Mouse (Mus musculus) small intestine, adult 2 months (tissue): ENCODE data around the gene Stat6. TPM values are rescaled to one million over a fixed set of nuclear protein-coding genes. Genes with fewer than 3 reads are reported as not detected.

Source experiments
- H3K27ac ChIP-seq: fragments of 200-500 bp; 2 replicates; pipeline ENCODE4 v1.5.1; 2012; ENCODE audit warnings: low read depth, low read length, control low read depth, inconsistent platforms; ENCODE audit not compliant: insufficient read depth
- H3K27me3 ChIP-seq: fragments of 200-500 bp; 2 replicates; pipeline ENCODE4 v1.6.1; 2012; ENCODE audit warnings: mild to moderate bottlenecking, moderate library complexity, low read length, inconsistent platforms; ENCODE audit not compliant: control insufficient read depth, insufficient read depth
- H3K36me3 ChIP-seq: fragments of 200-500 bp; 2 replicates; pipeline ENCODE4 v1.6.1; 2012; ENCODE audit warnings: mild to moderate bottlenecking, low read length, control low read depth, inconsistent platforms; ENCODE audit not compliant: control insufficient read depth, insufficient read depth
- H3K4me1 ChIP-seq: fragments of 200-500 bp; 2 replicates; pipeline ENCODE4 v1.6.1; 2012; ENCODE audit warnings: low read length, inconsistent platforms, mixed read lengths; ENCODE audit not compliant: control insufficient read depth, insufficient read depth, insufficient read length
- H3K4me3 ChIP-seq: fragments of 200-500 bp; 2 replicates; pipeline ENCODE4 v1.5.1; 2012; ENCODE audit warnings: low read depth, mild to moderate bottlenecking, control low read depth, inconsistent platforms, low read length, moderate library complexity
- CTCF ChIP-seq: fragments of 200-500 bp; IDR thresholded peaks from 2 replicates; pipeline ENCODE4 v1.5.1; 2012; ENCODE audit warnings: low read depth, mild to moderate bottlenecking, control low read depth, inconsistent platforms, low read length, moderate library complexity, mixed read lengths; ENCODE audit not compliant: insufficient replicate concordance, insufficient read length; ENCODE audit errors: extremely low read depth
- POLR2A ChIP-seq: fragments of 200-500 bp; IDR thresholded peaks from 2 replicates; pipeline ENCODE4 v1.6.1; 2012; ENCODE audit warnings: low read depth, mild to moderate bottlenecking, control low read depth, inconsistent platforms, low read length, moderate library complexity
- WGBS: fragments of 180-500 bp; shearing (Covaris S2); methylation state at CpG from one replicate; pipeline ENCODE4 v1.1.7; 2018; 5-methylcytosine and 5-hydroxymethylcytosine counted together
- polyA plus RNA-seq: library from polyadenylated mRNA; depleted of rRNA; stranded (reverse); fragments of >200 nt; gene quantifications from 2 replicates; pipeline ENCODE4 v1.2.3, GENCODE M21; 2012

Stat6 gene
- polyA plus RNA-seq, 1 experiment = 101 TPM

- Histone ChIP-seq H3K27me3 (no peaks in the 10 kb centered on the region), H3K4me3 (no peak overlapping the region), H3K36me3 (peaks cover 51% of the 10 kb centered on the region), H3K4me1 (peaks cover 31% of the 10 kb centered on the region), H3K27ac (no peak overlapping the region)
- 92% methylated on average over 9 of the region's 9 CpGs for WGBS
- TF ChIP-seq CTCF = no peak
These were observed 37.0 kb upstream of the Stat6 start for GRCm38 (mm10) chr10:127605756-127606155.

- peaks cover 51% of the 10 kb centered on the region for H3K36me3 ChIP-seq
- WGBS = 89% methylated on average over 7 of the region's 7 CpGs
These were observed 35.7 kb upstream of the Stat6 start for GRCm38 (mm10) chr10:127607059-127607458.

GRCm38 (mm10) chr10:127609415-127610065, 33.2 kb upstream of the Stat6 start:
- Histone ChIP-seq H3K36me3 (peaks cover 49% of the 10 kb centered on the region), H3K4me3 (no peak overlapping the region), H3K27ac (no peak overlapping the region), H3K4me1 (peaks cover 30% of the 10 kb centered on the region), H3K27me3 (no peaks in the 10 kb centered on the region)
- no peak for TF ChIP-seq CTCF
- no peak for TF ChIP-seq POLR2A
- WGBS = 80% methylated on average over 9 of the region's 9 CpGs

More at GRCm38 (mm10) chr10:127607059-127607458, 35.7 kb upstream of the Stat6 start:
- Histone ChIP-seq H3K4me3 (no peak overlapping the region), H3K27ac (no peak overlapping the region), H3K27me3 (no peaks in the 10 kb centered on the region), H3K4me1 (peaks cover 35% of the 10 kb centered on the region)
- no peak for TF ChIP-seq CTCF
- no peak for TF ChIP-seq POLR2A

- Histone ChIP-seq H3K27ac (no peak overlapping the region), H3K4me3 (no peak overlapping the region), H3K4me1 (peaks cover 26% of the 10 kb centered on the region), H3K36me3 (peaks cover 47% of the 10 kb centered on the region), H3K27me3 (no peaks in the 10 kb centered on the region)
- 88% methylated on average over 9 of the region's 9 CpGs for WGBS
- no peak for TF ChIP-seq POLR2A
- TF ChIP-seq CTCF = no peak
These were observed 32.7 kb upstream of the Stat6 start for GRCm38 (mm10) chr10:127610066-127610415.

GRCm38 (mm10) chr10:127612079-127612775, 30.6 kb upstream of the Stat6 start:
- H3K4me3 ChIP-seq = peak overlapping the region; percentile 21; the same call in 1 of the 2 replicates
- H3K27ac ChIP-seq = peak overlapping the region; percentile 90
- peaks cover 30% of the 10 kb centered on the region for H3K4me1 ChIP-seq
- no peak for TF ChIP-seq CTCF
- no peak for TF ChIP-seq POLR2A
- peaks cover 35% of the 10 kb centered on the region for H3K36me3 ChIP-seq
- WGBS = 32% methylated on average over 14 of the region's 14 CpGs
- H3K27me3 ChIP-seq = no peaks in the 10 kb centered on the region

GRCm38 (mm10) chr10:127614236-127615033, 28.4 kb upstream of the Stat6 start:
- Histone ChIP-seq H3K4me3 (no peak overlapping the region), H3K27me3 (no peaks in the 10 kb centered on the region), H3K27ac (peak overlapping the region; percentile 46; the same call in 1 of the 2 replicates), H3K4me1 (peaks cover 41% of the 10 kb centered on the region), H3K36me3 (peaks cover 19% of the 10 kb centered on the region)
- 78% methylated on average over 12 of the region's 12 CpGs for WGBS
- no peak for TF ChIP-seq CTCF
- no peak for TF ChIP-seq POLR2A

- Histone ChIP-seq H3K4me1 (peaks cover 41% of the 10 kb centered on the region), H3K4me3 (no peak overlapping the region), H3K36me3 (peaks cover 15% of the 10 kb centered on the region), H3K27me3 (no peaks in the 10 kb centered on the region), H3K27ac (no peak overlapping the region)
- 73% methylated on average over 2 of the region's 2 CpGs for WGBS
- TF ChIP-seq CTCF = no peak
- TF ChIP-seq POLR2A = no peak
These were observed 27.8 kb upstream of the Stat6 start for GRCm38 (mm10) chr10:127615034-127615374.
